Mouse (Mus musculus) limb, embryonic 10.5 days (tissue): ENCODE data around the gene Tada2b. TPM values are rescaled to one million over a fixed set of nuclear protein-coding genes. Genes with fewer than 3 reads are reported as not detected.
A peak's percentile ranks its signal among the peaks of the same experiment; 100 is the strongest.

Experiments
- DNase-seq: peaks from one replicate; pipeline ENCODE4 v3.0.0-alpha.2; 2017; ENCODE audit warnings: low spot score
- H3K27ac ChIP-seq: fragments of 300-500 bp; sonication (generic); 2 replicates; pipeline ENCODE4 v1.5.1; 2016; ENCODE audit warnings: mild to moderate bottlenecking
- H3K27me3 ChIP-seq: fragments of 300-500 bp; sonication (generic); 2 replicates; pipeline ENCODE4 v1.6.1; 2016; ENCODE audit warnings: low read depth, mild to moderate bottlenecking; ENCODE audit not compliant: poor library complexity, severe bottlenecking
- H3K36me3 ChIP-seq: fragments of 300-500 bp; sonication (generic); 2 replicates; pipeline ENCODE4 v1.6.1; 2016; ENCODE audit warnings: mild to moderate bottlenecking, moderate library complexity
- H3K4me1 ChIP-seq: fragments of 300-500 bp; sonication (generic); 2 replicates; pipeline ENCODE4 v1.6.1; 2016
- H3K4me3 ChIP-seq: fragments of 300-500 bp; sonication (generic); 2 replicates; pipeline ENCODE4 v1.5.1; 2016; ENCODE audit warnings: mild to moderate bottlenecking, moderate library complexity
- H3K9me3 ChIP-seq: fragments of 300-500 bp; sonication (generic); replicated peaks from 2 replicates; pipeline ENCODE4 v1.6.1; 2016; ENCODE audit warnings: mild to moderate bottlenecking
- WGBS: fragments of 180-500 bp; shearing (Covaris S2); methylation state at CpG from one replicate; pipeline ENCODE4 v1.1.7; 2016; 5-methylcytosine and 5-hydroxymethylcytosine counted together
- polyA plus RNA-seq: library from polyadenylated mRNA; unstranded; fragments of >200 nt; fragmentation: Nextera tagmentation; extraction: Ambion mirVana; gene quantifications from 2 replicates; pipeline ENCODE4 v1.2.1, GENCODE M21; 2016

The Tada2b gene
- polyA plus RNA-seq, result 1.4 and 1.6 TPM in 2 replicates

GRCm38 (mm10) chr5:36484171-36484990 lies at the start of gene Tada2b, which contains the start of gene Ccdc96:
Tada2b (minus strand) TSS chr5:36484285.
Ccdc96 (plus strand) TSS chr5:36484588.
- H3K9me3 ChIP-seq, result no peaks in the 10 kb centered on the region
- H3K27ac ChIP-seq, result peak within 1 kb of the TSS; percentile 88
- H3K4me1 ChIP-seq, result peaks cover 33% of the 10 kb centered on the region
- H3K4me3 ChIP-seq, result peak within 1 kb of the TSS; percentile 90
- H3K27me3 ChIP-seq, result peaks cover 26% of the 10 kb centered on the region
- peak; percentile 97 for DNase-seq
- 7% methylated on average over 97 of the region's 97 CpGs for WGBS
- H3K36me3 ChIP-seq, result peaks cover 4% of the 10 kb centered on the region

GRCm38 (mm10) chr5:36530129-36530751 lies 46.2 kb upstream of the Tada2b start:
- DNase-seq, result peak; percentile 97
- Histone ChIP-seq H3K9me3 (no peaks in the 10 kb centered on the region), H3K4me1 (peaks cover 20% of the 10 kb centered on the region), H3K36me3 (peaks cover 2% of the 10 kb centered on the region; the same call in 1 of the 2 replicates), H3K27me3 (no peaks in the 10 kb centered on the region), H3K27ac (peak overlapping the region; percentile 91), H3K4me3 (peak overlapping the region; percentile 89)
- WGBS, result 1% methylated on average over 28 of the region's 28 CpGs

- peak overlapping the region; percentile 91 for H3K27ac ChIP-seq
- peaks cover 5% of the 10 kb centered on the region for H3K36me3 ChIP-seq
- H3K4me3 ChIP-seq, result peak overlapping the region; percentile 89
- H3K9me3 ChIP-seq, result no peaks in the 10 kb centered on the region
- 13% methylated on average over 5 of the region's 5 CpGs for WGBS
- peaks cover 20% of the 10 kb centered on the region for H3K4me1 ChIP-seq
- no peaks in the 10 kb centered on the region for H3K27me3 ChIP-seq
- no peak for DNase-seq
Observed at GRCm38 (mm10) chr5:36529698-36530097, 45.6 kb upstream of the Tada2b start.

- WGBS, result 82% methylated on average over 2 of the region's 2 CpGs
- Histone ChIP-seq H3K4me1 (peaks cover 20% of the 10 kb centered on the region), H3K9me3 (no peaks in the 10 kb centered on the region), H3K4me3 (no peak overlapping the region), H3K27me3 (no peaks in the 10 kb centered on the region), H3K27ac (no peak overlapping the region), H3K36me3 (peaks cover 31% of the 10 kb centered on the region)
- DNase-seq, result no peak
Observed at GRCm38 (mm10) chr5:36526921-36527320, 42.8 kb upstream of the Tada2b start.

GRCm38 (mm10) chr5:36526274-36526673 lies 42.2 kb upstream of the Tada2b start:
- H3K9me3 ChIP-seq, result no peaks in the 10 kb centered on the region
- WGBS, result 87% methylated on average over 5 of the region's 5 CpGs
- peaks cover 37% of the 10 kb centered on the region for H3K36me3 ChIP-seq
- peaks cover 20% of the 10 kb centered on the region for H3K4me1 ChIP-seq
- no peaks in the 10 kb centered on the region for H3K27me3 ChIP-seq
- H3K27ac ChIP-seq, result no peak overlapping the region
- no peak overlapping the region for H3K4me3 ChIP-seq
- no peak for DNase-seq

GRCm38 (mm10) chr5:36525216-36525615 lies 41.1 kb upstream of the Tada2b start:
- Histone ChIP-seq H3K27ac (no peak overlapping the region), H3K4me1 (peaks cover 16% of the 10 kb centered on the region), H3K9me3 (no peaks in the 10 kb centered on the region), H3K36me3 (peaks cover 47% of the 10 kb centered on the region), H3K4me3 (no peak overlapping the region), H3K27me3 (no peaks in the 10 kb centered on the region)
- 83% methylated on average over 2 of the region's 2 CpGs for WGBS
- DNase-seq, result no peak

- 91% methylated on average over 5 of the region's 5 CpGs for WGBS
- Histone ChIP-seq H3K27me3 (no peaks in the 10 kb centered on the region), H3K27ac (no peak overlapping the region), H3K4me3 (no peak overlapping the region), H3K4me1 (no peaks in the 10 kb centered on the region), H3K36me3 (peaks cover 66% of the 10 kb centered on the region), H3K9me3 (no peaks in the 10 kb centered on the region)
- no peak for DNase-seq
Observed at GRCm38 (mm10) chr5:36523219-36523703, 39.2 kb upstream of the Tada2b start.

- Histone ChIP-seq H3K9me3 (no peaks in the 10 kb centered on the region), H3K27me3 (no peaks in the 10 kb centered on the region), H3K27ac (no peak overlapping the region), H3K36me3 (peaks cover 71% of the 10 kb centered on the region), H3K4me1 (no peaks in the 10 kb centered on the region; the same call in 1 of the 2 replicates), H3K4me3 (no peak overlapping the region)
- WGBS, result 86% methylated on average over 2 of the region's 2 CpGs
- no peak for DNase-seq
Observed at GRCm38 (mm10) chr5:36522782-36523181, 38.7 kb upstream of the Tada2b start.

- Histone ChIP-seq H3K9me3 (no peaks in the 10 kb centered on the region), H3K4me3 (no peak overlapping the region), H3K36me3 (peaks cover 97% of the 10 kb centered on the region), H3K4me1 (no peaks in the 10 kb centered on the region; the same call in 1 of the 2 replicates), H3K27ac (no peak overlapping the region), H3K27me3 (no peaks in the 10 kb centered on the region)
- no peak for DNase-seq
- 85% methylated on average over 3 of the region's 3 CpGs for WGBS
Observed at GRCm38 (mm10) chr5:36519751-36520150, 35.7 kb upstream of the Tada2b start.

GRCm38 (mm10) chr5:36517596-36517995 lies 33.5 kb upstream of the Tada2b start:
- Histone ChIP-seq H3K4me3 (no peak overlapping the region), H3K27ac (no peak overlapping the region), H3K27me3 (no peaks in the 10 kb centered on the region), H3K36me3 (peaks cover 95% of the 10 kb centered on the region), H3K4me1 (no peaks in the 10 kb centered on the region; the same call in 1 of the 2 replicates), H3K9me3 (no peaks in the 10 kb centered on the region)
- 82% methylated on average over 3 of the region's 3 CpGs for WGBS
- no peak for DNase-seq

GRCm38 (mm10) chr5:36515558-36515957 lies 31.5 kb upstream of the Tada2b start:
- Histone ChIP-seq H3K27ac (no peak overlapping the region), H3K4me3 (no peak overlapping the region), H3K9me3 (no peaks in the 10 kb centered on the region), H3K36me3 (peaks cover 96% of the 10 kb centered on the region), H3K4me1 (no peaks in the 10 kb centered on the region; the same call in 1 of the 2 replicates), H3K27me3 (no peaks in the 10 kb centered on the region)
- DNase-seq, result no peak
- WGBS, result 92% methylated on average over 5 of the region's 5 CpGs

GRCm38 (mm10) chr5:36515126-36515525 lies 31.0 kb upstream of the Tada2b start:
- no peaks in the 10 kb centered on the region for H3K9me3 ChIP-seq
- no peaks in the 10 kb centered on the region; the same call in 1 of the 2 replicates for H3K4me1 ChIP-seq
- no peaks in the 10 kb centered on the region for H3K27me3 ChIP-seq
- 98% methylated on average over 1 of the region's 1 CpGs for WGBS
- H3K27ac ChIP-seq, result no peak overlapping the region
- H3K36me3 ChIP-seq, result peaks cover 96% of the 10 kb centered on the region
- DNase-seq, result no peak
- H3K4me3 ChIP-seq, result no peak overlapping the region

- no peaks in the 10 kb centered on the region for H3K4me1 ChIP-seq
- 90% methylated on average over 2 of the region's 2 CpGs for WGBS
Observed at GRCm38 (mm10) chr5:36510956-36511355, 26.9 kb upstream of the Tada2b start.

More at GRCm38 (mm10) chr5:36510956-36511355, 26.9 kb upstream of the Tada2b start:
- Histone ChIP-seq H3K4me3 (no peak overlapping the region), H3K27me3 (no peaks in the 10 kb centered on the region), H3K9me3 (no peaks in the 10 kb centered on the region), H3K27ac (no peak overlapping the region), H3K36me3 (peaks cover 92% of the 10 kb centered on the region)
- no peak for DNase-seq
